Mouse (Mus musculus): ENCODE data around the gene Trim15. TPM values are rescaled to one million over a fixed set of nuclear protein-coding genes. Genes with fewer than 3 reads are reported as not detected.

The Trim15 gene
- polyA plus RNA-seq, 1 experiment from 2014 or later: 0.15 TPM

DNA sequence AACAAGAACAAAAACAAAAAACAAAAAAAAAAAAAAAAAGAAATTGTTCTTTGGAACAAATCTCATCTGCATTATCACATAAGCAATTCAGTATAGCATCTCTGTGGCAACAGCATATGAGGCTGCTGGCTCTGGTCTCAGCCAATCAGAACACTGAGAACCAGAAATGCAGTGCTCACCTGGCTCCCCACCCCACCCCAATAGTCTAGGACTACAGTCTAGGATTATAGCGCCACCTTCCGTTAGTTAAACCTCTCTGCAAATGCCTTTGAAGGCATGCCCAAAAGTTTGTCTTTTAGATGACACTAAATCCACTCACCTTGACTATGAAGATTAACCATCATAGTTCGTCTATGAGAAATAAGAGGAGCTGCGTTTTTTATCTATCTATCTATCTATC, 41.5 kb downstream of the Trim15 start:
- no peak for ATAC-seq (ENCODE audit: insufficient number of reproducible peaks, low FRiP score, low TSS enrichment, low read depth)

DNA sequence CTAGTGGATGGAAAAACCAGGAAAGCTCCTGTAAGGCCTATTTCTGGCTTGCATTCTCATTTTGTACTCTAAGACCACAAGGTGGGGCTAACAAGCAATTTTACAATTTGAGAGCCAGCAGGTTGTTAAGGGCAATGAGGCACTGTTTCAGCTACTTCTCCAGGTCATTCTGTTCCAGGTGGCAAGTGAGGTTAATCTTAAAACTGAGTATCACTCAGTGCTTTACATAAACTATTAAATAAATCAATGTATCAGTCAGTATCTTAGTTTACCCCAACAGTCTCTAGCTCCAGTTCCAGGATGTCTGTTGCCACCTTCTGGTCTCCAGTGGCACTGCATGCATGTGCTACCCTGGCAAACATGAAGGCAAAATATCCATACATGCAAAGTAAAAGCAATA, 43.0 kb downstream of the Trim15 start:
- no peaks in the 10 kb centered on the region for H3K9me3 ChIP-seq (replicated peaks)
- H3K4me2 ChIP-seq (replicated peaks): no peak overlapping the region
- no peak overlapping the region for H3K9ac ChIP-seq
- no peak overlapping the region for H3K4me3 ChIP-seq (replicated peaks)
- no peak overlapping the region for H3K27ac ChIP-seq (replicated peaks)
- no peaks in the 10 kb centered on the region; the same call in 1 of the 2 replicates for H3K27me3 ChIP-seq
- ATAC-seq (ENCODE audit: insufficient number of reproducible peaks, low FRiP score, low TSS enrichment, low read depth): no peak
- H3K36me3 ChIP-seq: no peaks in the 10 kb centered on the region
- H3K4me1 ChIP-seq: no peaks in the 10 kb centered on the region

More for the DNA sequence above, 41.5 kb downstream of the Trim15 start:
- H3K9ac ChIP-seq: no peak overlapping the region
- no peaks in the 10 kb centered on the region; the same call in 1 of the 2 replicates for H3K27me3 ChIP-seq
- 26% methylated on average over 4 of the region's 4 CpGs for whole genome bisulfite sequencing
- no peaks in the 10 kb centered on the region for H3K36me3 ChIP-seq
- no peak overlapping the region for H3K4me2 ChIP-seq (replicated peaks)
- H3K9me3 ChIP-seq (replicated peaks): no peaks in the 10 kb centered on the region
- no peak overlapping the region for H3K27ac ChIP-seq (replicated peaks)
- no peak overlapping the region for H3K4me3 ChIP-seq (replicated peaks)
- no peaks in the 10 kb centered on the region for H3K4me1 ChIP-seq

DNA sequence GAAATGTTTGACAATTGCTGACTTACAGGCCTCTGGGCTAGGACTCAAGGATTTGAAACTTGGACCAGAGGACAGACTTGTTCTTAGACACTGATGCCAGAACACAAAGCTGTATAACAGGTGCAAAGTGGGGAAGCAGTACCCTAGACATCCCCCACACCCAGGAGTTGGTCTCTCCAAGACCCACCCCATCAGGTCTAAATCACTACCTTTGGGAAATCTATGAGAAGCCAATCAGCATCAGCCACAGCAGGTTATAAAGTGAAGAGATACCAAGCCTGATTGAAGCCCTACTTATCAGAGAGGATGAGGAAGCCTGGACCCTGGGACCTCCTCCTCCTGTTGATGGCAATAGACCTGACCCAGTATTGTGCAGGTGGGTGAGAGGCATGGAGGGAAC, 55.1 kb downstream of the Trim15 start, which contains the start of gene H2-M10.6:
Gene H2-M10.6, plus strand, starts transcription at position 301 of the 400 bp plus-strand sequence.
- Histone ChIP-seq H3K27me3 (no peaks in the 10 kb centered on the region), H3K4me2 (replicated peaks) (no peak within 1 kb of the TSS), H3K9ac (no peak within 1 kb of the TSS), H3K27ac (replicated peaks) (no peak within 1 kb of the TSS), H3K9me3 (replicated peaks) (no peaks in the 10 kb centered on the region), H3K4me1 (no peaks in the 10 kb centered on the region), H3K4me3 (replicated peaks) (no peak within 1 kb of the TSS), H3K36me3 (no peaks in the 10 kb centered on the region)
- ATAC-seq (ENCODE audit: insufficient number of reproducible peaks, low FRiP score, low TSS enrichment, low read depth): no peak

Other genes starting within 250 kb of the Trim15 start
- gene H2-M9, start 224.5 kb downstream of the Trim15 start, polyA plus RNA-seq (2015; fragmentation: Nextera tagmentation; extraction: Ambion mirVana): not detected in 2 replicates
- gene H2-M1, start 195.0 kb downstream of the Trim15 start, polyA plus RNA-seq (2015; fragmentation: Nextera tagmentation; extraction: Ambion mirVana): not detected in 2 replicates
- gene H2-M10.5, start 94.3 kb downstream of the Trim15 start, polyA plus RNA-seq (2015; fragmentation: Nextera tagmentation; extraction: Ambion mirVana): not detected in 2 replicates
- gene H2-M10.6, start 55.0 kb downstream of the Trim15 start, polyA plus RNA-seq (2015; fragmentation: Nextera tagmentation; extraction: Ambion mirVana): not detected in 2 replicates
- 43.3 and 45.3 TPM in 2 replicates for gene Trim26, start 30.1 kb downstream of the Trim15 start, polyA plus RNA-seq (2015; fragmentation: Nextera tagmentation; extraction: Ambion mirVana)
- gene Trim10, start 2.4 kb upstream of the Trim15 start, polyA plus RNA-seq (2015; fragmentation: Nextera tagmentation; extraction: Ambion mirVana): 1.7 and 2.3 TPM in 2 replicates
- not detected in 2 replicates for gene Trim40, start 22.9 kb upstream of the Trim15 start, polyA plus RNA-seq (2015; fragmentation: Nextera tagmentation; extraction: Ambion mirVana)
- gene Trim31, start 30.9 kb upstream of the Trim15 start, polyA plus RNA-seq (2015; fragmentation: Nextera tagmentation; extraction: Ambion mirVana): not detected in 2 replicates
- 7.5 and 9.4 TPM in 2 replicates for gene Rnf39, start 75.7 kb upstream of the Trim15 start, polyA plus RNA-seq (2015; fragmentation: Nextera tagmentation; extraction: Ambion mirVana)
- 106 and 111 TPM in 2 replicates for gene Ppp1r11, start 84.5 kb upstream of the Trim15 start, polyA plus RNA-seq (2015; fragmentation: Nextera tagmentation; extraction: Ambion mirVana)
- gene Znrd1, start 91.3 kb upstream of the Trim15 start, polyA plus RNA-seq (2015; fragmentation: Nextera tagmentation; extraction: Ambion mirVana): 94.7 and 98.6 TPM in 2 replicates
- 5.7 and 5.9 TPM in 2 replicates for gene Znrd1as, start 91.4 kb upstream of the Trim15 start, polyA plus RNA-seq (2015; fragmentation: Nextera tagmentation; extraction: Ambion mirVana)
- gene 2410137M14Rik, start 114.0 kb upstream of the Trim15 start, polyA plus RNA-seq (2015; fragmentation: Nextera tagmentation; extraction: Ambion mirVana): not detected in 2 replicates
- gene H2-M5, start 122.3 kb upstream of the Trim15 start, polyA plus RNA-seq (2015; fragmentation: Nextera tagmentation; extraction: Ambion mirVana): 0.67 and 0.95 TPM in 2 replicates
- 52.2 and 62.2 TPM in 2 replicates for gene Zfp57, start 134.0 kb upstream of the Trim15 start, polyA plus RNA-seq (2015; fragmentation: Nextera tagmentation; extraction: Ambion mirVana)
- 0.09 TPM in 1 of 2 replicates, not detected in the other for gene Mog, start 156.2 kb upstream of the Trim15 start, polyA plus RNA-seq (2015; fragmentation: Nextera tagmentation; extraction: Ambion mirVana)
- 11.5 and 15.0 TPM in 2 replicates for gene Gabbr1, start 178.8 kb upstream of the Trim15 start, polyA plus RNA-seq (2015; fragmentation: Nextera tagmentation; extraction: Ambion mirVana)
- gene Olfr90, start 221.3 kb upstream of the Trim15 start, polyA plus RNA-seq (2015; fragmentation: Nextera tagmentation; extraction: Ambion mirVana): 0.07 TPM in 1 of 2 replicates, not detected in the other
- gene Olfr91, start 231.1 kb upstream of the Trim15 start, polyA plus RNA-seq (2015; fragmentation: Nextera tagmentation; extraction: Ambion mirVana): not detected in 2 replicates

All from embryonic facial prominence, embryonic 15.5 days (tissue).